Mouse (Mus musculus) B cell, adult (primary cell): ENCODE results near the gene B3galt2. TPM values are rescaled to one million over a fixed set of nuclear protein-coding genes. Genes with fewer than 3 reads are reported as not detected.

Experiments
- total RNA-seq: library from RNA; stranded (reverse); gene quantifications from 4 replicates; pipeline ENCODE4 v1.2.4, GENCODE M21; 2023; ENCODE audit not compliant: inconsistent age

B3galt2 gene
- total RNA-seq, result not detected in 4 replicates

DNA sequence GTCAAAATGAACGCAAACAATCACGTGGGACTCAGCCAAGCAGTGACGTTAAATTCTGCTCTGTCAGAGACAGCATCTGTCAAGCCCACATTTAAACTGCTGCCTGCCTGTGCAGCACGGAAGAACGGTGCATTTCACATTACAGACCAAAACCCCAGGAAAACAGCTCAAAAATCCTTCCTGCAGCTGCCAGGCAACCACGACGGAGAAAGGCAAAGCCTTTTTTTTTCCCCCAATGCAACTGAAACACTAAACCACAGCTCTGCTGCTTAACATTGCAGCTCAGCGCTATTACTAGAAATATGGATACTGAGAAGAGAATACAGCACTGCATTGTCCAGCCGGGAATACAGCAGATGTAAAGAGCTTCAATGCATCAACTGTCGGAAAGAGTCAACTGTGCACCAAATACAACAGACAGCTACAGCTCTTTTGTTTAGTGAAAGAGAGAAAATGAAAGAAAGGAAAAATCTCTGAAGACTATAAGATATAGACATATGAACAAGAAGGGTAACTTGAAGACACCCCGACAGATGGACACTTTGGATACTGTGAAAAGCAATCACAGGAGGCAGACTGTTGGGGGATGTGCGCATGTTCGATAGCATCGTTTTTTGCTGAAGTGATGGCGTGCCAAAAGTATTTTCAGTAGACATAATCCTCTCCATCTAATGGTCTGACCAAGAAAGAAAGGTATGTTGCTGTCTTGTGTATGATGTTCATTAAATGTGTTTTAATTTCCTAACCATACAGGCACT is at the start of gene B3galt2:
Gene B3galt2 (plus strand): TSS at position 15 of the 758 bp plus-strand sequence.

DNA sequence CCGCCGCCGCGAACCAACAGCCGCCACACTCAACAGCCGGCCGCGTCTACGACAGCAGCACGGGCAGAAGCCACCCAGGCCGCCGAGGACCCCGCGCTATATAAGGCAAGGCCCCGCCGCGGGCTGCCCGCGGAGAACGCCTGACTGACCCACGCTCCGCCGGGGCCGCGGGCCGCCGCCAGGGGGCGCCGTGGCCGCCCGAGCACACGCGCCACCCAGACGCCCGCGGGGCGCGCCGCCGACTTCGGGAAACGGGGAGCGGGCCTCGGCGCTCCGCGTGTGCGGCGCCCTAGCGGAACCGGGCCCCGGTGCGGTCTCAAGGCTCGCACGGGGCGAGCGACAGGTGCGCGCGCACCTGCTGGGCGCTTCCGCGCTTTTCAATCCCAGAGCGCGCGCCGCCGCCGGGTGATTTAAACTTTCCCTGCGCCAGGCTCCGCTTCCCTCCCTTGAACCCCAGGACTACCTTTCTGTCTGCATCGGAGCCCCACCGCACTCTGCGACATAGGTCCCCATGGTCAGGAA is 62.3 kb downstream of the B3galt2 start, which contains the start of gene Cdc73:
Gene Cdc73 (minus strand): TSS at position 153 of the 522 bp plus-strand sequence.

Other genes with a start within 250 kb of the B3galt2 start
- 85.9 to 95.7 TPM (median 91.0 TPM) in 4 replicates for gene Cdc73, start 62.2 kb downstream of the B3galt2 start, total RNA-seq
- 26.4 to 34.9 TPM (median 30.3 TPM) in 4 replicates for gene Glrx2, start 75.7 kb downstream of the B3galt2 start, total RNA-seq
- gene Trove2, start 136.4 kb downstream of the B3galt2 start, total RNA-seq, result 1.6 to 2.6 TPM (median 2.2 TPM) in 4 replicates
- gene Uchl5, start 136.6 kb downstream of the B3galt2 start, total RNA-seq, result 29.1 to 33.6 TPM (median 30.9 TPM) in 4 replicates